Mouse (Mus musculus): ENCODE measurements around the gene Golt1a. TPM values are rescaled to one million over a fixed set of nuclear protein-coding genes. Genes with fewer than 3 reads are reported as not detected.

Golt1a gene
- total and polyA plus RNA-seq, 3 experiments, result not detected

GRCm38 (mm10) chr1:133328896-133329637 lies 19.5 kb downstream of the Golt1a start:
- Histone ChIP-seq H3K4me1 (ENCODE audit: control insufficient read depth in 1 of 2, insufficient read depth in 2 of 2, low read length in 2 of 2) (no peaks in the 10 kb centered on the region), H3K4me3 (ENCODE audit: control insufficient read depth in 1 of 2, insufficient read depth in 1 of 2, low read depth in 2 of 2, low read length in 2 of 2) (no peak overlapping the region), H3K27ac (ENCODE audit: control insufficient read depth, low read depth, low read length) (no peak overlapping the region), H3K36me3 (ENCODE audit: control insufficient read depth in 1 of 2, insufficient read depth in 2 of 2, low read length in 2 of 2) (no peaks in the 10 kb centered on the region), H3K9ac (ENCODE audit: control insufficient read depth, low read depth, low read length, poor library complexity, severe bottlenecking) (no peak overlapping the region), H3K27me3 (ENCODE audit: control insufficient read depth in 1 of 2, insufficient read depth in 2 of 2, low read length in 2 of 2) (peaks cover 2 to 6% of the 10 kb centered on the region in 2 experiments; a peak in 3 of 4 replicates), H3K9me3 (replicated peaks; ENCODE audit: insufficient read depth, low read length) (no peaks in the 10 kb centered on the region), H3K79me2 (ENCODE audit: control insufficient read depth, insufficient read depth, low read length, poor library complexity) (no peaks in the 10 kb centered on the region)
- TF ChIP-seq TBP (IDR thresholded peaks at IDR 0.05; ENCODE audit: low read depth, low read length), result no peak
- DNase-seq (ENCODE audit: low read depth, low spot score), result no peak

- no peak overlapping the region for H3K9ac ChIP-seq (ENCODE audit: control insufficient read depth, low read depth, low read length, poor library complexity, severe bottlenecking)
Observed at GRCm38 (mm10) chr1:133329638-133329964, 20.0 kb downstream of the Golt1a start.

GRCm38 (mm10) chr1:133331142-133331541 lies 21.5 kb downstream of the Golt1a start:
- H3K36me3 ChIP-seq (ENCODE audit: control insufficient read depth in 1 of 2, insufficient read depth in 2 of 2, low read length in 2 of 2), result no peaks in the 10 kb centered on the region

More at GRCm38 (mm10) chr1:133329638-133329964, 20.0 kb downstream of the Golt1a start:
- H3K9me3 ChIP-seq (replicated peaks; ENCODE audit: insufficient read depth, low read length), result no peaks in the 10 kb centered on the region
- H3K79me2 ChIP-seq (ENCODE audit: control insufficient read depth, insufficient read depth, low read length, poor library complexity), result no peaks in the 10 kb centered on the region
- no peaks in the 10 kb centered on the region for H3K36me3 ChIP-seq (ENCODE audit: control insufficient read depth in 1 of 2, insufficient read depth in 2 of 2, low read length in 2 of 2)
- no peaks in the 10 kb centered on the region for H3K4me1 ChIP-seq (ENCODE audit: control insufficient read depth in 1 of 2, insufficient read depth in 2 of 2, low read length in 2 of 2)
- peaks cover 2 to 6% of the 10 kb centered on the region in 2 experiments; a peak in 3 of 4 replicates for H3K27me3 ChIP-seq (ENCODE audit: control insufficient read depth in 1 of 2, insufficient read depth in 2 of 2, low read length in 2 of 2)
- no peak overlapping the region for H3K4me3 ChIP-seq (ENCODE audit: control insufficient read depth in 1 of 2, insufficient read depth in 1 of 2, low read depth in 2 of 2, low read length in 2 of 2)
- no peak for DNase-seq (ENCODE audit: low read depth, low spot score)
- H3K27ac ChIP-seq (ENCODE audit: control insufficient read depth, low read depth, low read length), result no peak overlapping the region
- no peak for TF ChIP-seq NELFE (IDR thresholded peaks at IDR 0.05; ENCODE audit: low read depth, low read length)
- TF ChIP-seq RCOR1 (IDR thresholded peaks at IDR 0.05; ENCODE audit: low read depth, low read length), result no peak
- no peak for TF ChIP-seq NRF1 (IDR thresholded peaks at IDR 0.05; ENCODE audit: insufficient read depth, low read depth, low read length, poor library complexity, severe bottlenecking)
- no peak for TF ChIP-seq KAT2A (conservative IDR thresholded peaks at IDR 0.05; ENCODE audit: low read depth, low read length)
- no peak for TF ChIP-seq MYB (IDR thresholded peaks at IDR 0.05; ENCODE audit: low read depth, low read length)
- no peak for TF ChIP-seq CHD1 (IDR thresholded peaks at IDR 0.05; ENCODE audit: low read depth, low read length)
- TF ChIP-seq HCFC1 (IDR thresholded peaks at IDR 0.05; ENCODE audit: low read depth, low read length), result no peak
- TF ChIP-seq ZMIZ1 (IDR thresholded peaks at IDR 0.05; ENCODE audit: low read depth, low read length), result no peak
- no peak for TF ChIP-seq SMC3 (IDR thresholded peaks at IDR 0.05; ENCODE audit: low read depth, low read length)
- TF ChIP-seq JUND (IDR thresholded peaks at IDR 0.05; ENCODE audit: low read depth, low read length), result no peak
- TF ChIP-seq ELF1 (IDR thresholded peaks at IDR 0.05; ENCODE audit: low read depth, low read length), result no peak
- no peak for TF ChIP-seq TCF12 (IDR thresholded peaks at IDR 0.05; ENCODE audit: low read depth, low read length)
- no peak for TF ChIP-seq MAX (IDR thresholded peaks at IDR 0.05; ENCODE audit: low read length)
- no peak for TF ChIP-seq UBTF (IDR thresholded peaks at IDR 0.05; ENCODE audit: borderline replicate concordance, insufficient read depth, low read depth, low read length)
- no peak for TF ChIP-seq USF2 (IDR thresholded peaks at IDR 0.05; ENCODE audit: borderline replicate concordance in 1 of 2, insufficient read depth in 1 of 2, low read depth in 1 of 2, low read length in 2 of 2)
- TF ChIP-seq E2F4 (IDR thresholded peaks at IDR 0.05; ENCODE audit: borderline replicate concordance, low read depth, low read length), result no peak

More at GRCm38 (mm10) chr1:133331142-133331541, 21.5 kb downstream of the Golt1a start:
- DNase-seq (ENCODE audit: low read depth, low spot score), result no peak
- Histone ChIP-seq H3K27me3 (ENCODE audit: control insufficient read depth in 1 of 2, insufficient read depth in 2 of 2, low read length in 2 of 2) (peaks cover 2 to 6% of the 10 kb centered on the region in 2 experiments; a peak in 3 of 4 replicates), H3K4me1 (ENCODE audit: control insufficient read depth in 1 of 2, insufficient read depth in 2 of 2, low read length in 2 of 2) (no peaks in the 10 kb centered on the region), H3K4me3 (ENCODE audit: control insufficient read depth in 1 of 2, insufficient read depth in 1 of 2, low read depth in 2 of 2, low read length in 2 of 2) (no peak overlapping the region), H3K27ac (ENCODE audit: control insufficient read depth, low read depth, low read length) (no peak overlapping the region), H3K79me2 (ENCODE audit: control insufficient read depth, insufficient read depth, low read length, poor library complexity) (no peaks in the 10 kb centered on the region), H3K9ac (ENCODE audit: control insufficient read depth, low read depth, low read length, poor library complexity, severe bottlenecking) (no peak overlapping the region), H3K9me3 (replicated peaks; ENCODE audit: insufficient read depth, low read length) (no peaks in the 10 kb centered on the region)
- no peak for TF ChIP-seq TAL1 (IDR thresholded peaks at IDR 0.05; ENCODE audit: low read length)
- no peak for TF ChIP-seq SMC3 (IDR thresholded peaks at IDR 0.05; ENCODE audit: low read depth, low read length)
- TF ChIP-seq CHD1 (IDR thresholded peaks at IDR 0.05; ENCODE audit: low read depth, low read length), result no peak
- TF ChIP-seq UBTF (IDR thresholded peaks at IDR 0.05; ENCODE audit: borderline replicate concordance, insufficient read depth, low read depth, low read length), result no peak
- no peak for TF ChIP-seq ZMIZ1 (IDR thresholded peaks at IDR 0.05; ENCODE audit: low read depth, low read length)
- no peak for TF ChIP-seq CHD2 (IDR thresholded peaks at IDR 0.05; ENCODE audit: low read length)
- no peak for TF ChIP-seq ELF1 (IDR thresholded peaks at IDR 0.05; ENCODE audit: low read depth, low read length)

Data from MEL (cell line).